Mouse (Mus musculus): Measurements from ENCODE around the gene Ube2dnl2. TPM values are rescaled to one million over a fixed set of nuclear protein-coding genes. Genes with fewer than 3 reads are reported as not detected.

Ube2dnl2 gene
- total and polyA plus RNA-seq, 3 experiments = not detected

DNA sequence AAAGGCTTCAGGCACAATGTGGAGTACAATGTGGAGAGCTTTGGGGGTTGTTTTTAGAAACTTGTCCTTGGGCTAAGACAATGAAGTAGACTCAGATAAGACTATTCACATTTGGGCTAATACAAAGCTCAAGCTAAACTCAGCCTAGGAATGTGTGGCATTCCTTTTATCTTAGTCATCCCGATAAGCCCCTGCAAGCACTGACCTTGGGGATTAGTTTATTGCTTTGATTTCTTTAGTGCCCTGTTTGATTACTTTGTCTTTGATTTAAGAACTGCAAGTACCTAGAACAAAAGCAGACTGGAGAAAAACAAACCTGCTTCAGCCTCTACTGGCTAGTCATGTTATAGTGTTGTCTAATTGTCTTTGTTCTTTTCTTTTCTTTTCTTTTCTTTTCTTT lies 47.7 kb downstream of the Ube2dnl2 start:
- Histone ChIP-seq H3K4me3 (replicated peaks in 1 of 3; ENCODE audit: low read depth in 2 of 3, low read length in 2 of 3, poor library complexity in 1 of 3) (no peak overlapping the region), H3K9ac (ENCODE audit: insufficient read depth, low read depth) (no peak overlapping the region), H3K27me3 (replicated peaks) (no peaks in the 10 kb centered on the region), H3K4me2 (ENCODE audit: insufficient read depth, low read depth, poor library complexity, severe bottlenecking) (no peak overlapping the region), H3K4me1 (ENCODE audit: control insufficient read depth in 1 of 2, insufficient read depth in 2 of 2) (no peaks in the 10 kb centered on the region), H3K27ac (ENCODE audit: insufficient read depth, low read depth) (no peak overlapping the region), H3K79me2 (replicated peaks; ENCODE audit: control insufficient read depth, extremely low read depth, insufficient read depth, poor library complexity, severe bottlenecking) (no peaks in the 10 kb centered on the region), H3K9me3 (replicated peaks; ENCODE audit: low read length) (peaks cover 3% of the 10 kb centered on the region), H3K36me3 (replicated peaks in 1 of 2; ENCODE audit: control insufficient read depth in 1 of 2, insufficient read depth in 1 of 2, low read length in 1 of 2) (no peaks in the 10 kb centered on the region)
- no peak for TF ChIP-seq NRF1 (IDR thresholded peaks at IDR 0.05; ENCODE audit: low read depth, low read length)
- no peak for TF ChIP-seq POLR2A (IDR thresholded peaks at IDR 0.05; ENCODE audit: low read depth, low read length)
- no peak for TF ChIP-seq NELFE (IDR thresholded peaks at IDR 0.05; ENCODE audit: low read depth, low read length)
- no peak for TF ChIP-seq MAZ (IDR thresholded peaks at IDR 0.05; ENCODE audit: low read depth, low read length)
- TF ChIP-seq RAD21 (IDR thresholded peaks at IDR 0.05; ENCODE audit: low read depth, low read length) = no peak
- no peak for TF ChIP-seq JUN (IDR thresholded peaks at IDR 0.05; ENCODE audit: insufficient read depth, low read depth, low read length)
- no peak for TF ChIP-seq IRF4 (IDR thresholded peaks at IDR 0.05; ENCODE audit: low read depth, low read length)
- no peak for TF ChIP-seq MXI1 (IDR thresholded peaks at IDR 0.05; ENCODE audit: low read depth, low read length)
- TF ChIP-seq MAFK (IDR thresholded peaks at IDR 0.05; ENCODE audit: insufficient replicate concordance, low read length) = no peak
- TF ChIP-seq E2F4 (IDR thresholded peaks at IDR 0.05; ENCODE audit: insufficient replicate concordance, low read depth, low read length) = no peak
- no peak for TF ChIP-seq USF2 (conservative IDR thresholded peaks at IDR 0.05; ENCODE audit: low read depth, low read length)
- no peak for TF ChIP-seq KAT2A (IDR thresholded peaks at IDR 0.05; ENCODE audit: insufficient replicate concordance, low read length)
- TF ChIP-seq TBP (conservative IDR thresholded peaks at IDR 0.05; ENCODE audit: low read depth, low read length) = no peak
- no peak for TF ChIP-seq MAX (IDR thresholded peaks at IDR 0.05; ENCODE audit: low read length)
- TF ChIP-seq TCF12 (IDR thresholded peaks at IDR 0.05; ENCODE audit: low read depth, low read length) = no peak
- TF ChIP-seq SMC3 (IDR thresholded peaks at IDR 0.05; ENCODE audit: low read depth, low read length) = no peak
- TF ChIP-seq MYC (IDR thresholded peaks at IDR 0.05; ENCODE audit: low read depth, low read length) = no peak
- in situ Hi-C loops (cut with MboI; ENCODE audit: low pct_ligation_motif_present, low pct_unique_long_range_greater_than_20kb, low sequenced_read_pairs) (no loop called here), dilution Hi-C loops (cut with MboI; ENCODE audit: extremely low pct_ligation_motif_present, extremely low pct_unique_long_range_greater_than_20kb, low sequenced_read_pairs) (no loop called here)
- DNase-seq (ENCODE audit: extremely low read depth) = no peak

Other genes with a start within 250 kb of the Ube2dnl2 start
- gene Ube2dnl1, start 2.6 kb upstream of the Ube2dnl2 start, total RNA-seq (2012; rRNA removed) = not detected in 2 replicates
- not detected in 2 replicates for gene Ube2dnl1, start 2.6 kb upstream of the Ube2dnl2 start, total RNA-seq (2014; rRNA removed)
- gene Ube2dnl1, start 2.6 kb upstream of the Ube2dnl2 start, polyA plus RNA-seq (2012; ENCODE audit: insufficient read length, low read depth) = not detected in 2 replicates

Data from CH12.LX (cell line).